Mouse (Mus musculus) heart, embryonic 13.5 days (tissue): Measurements from ENCODE around the gene Mrgprg. TPM values are rescaled to one million over a fixed set of nuclear protein-coding genes. Genes with fewer than 3 reads are reported as not detected.

Experiments
- ATAC-seq: fragments of 200-750 bp; cut with Nextera tagmentation; 2 replicates; pipeline ENCODE4 v1.8.0; 2017; ENCODE audit warnings: moderate TSS enrichment; ENCODE audit not compliant: insufficient number of reproducible peaks, low FRiP score, low TSS enrichment; ENCODE audit errors: extremely low read depth
- H3K27ac ChIP-seq: fragments of 300-500 bp; sonication (generic); replicated peaks from 2 replicates; pipeline ENCODE4 v1.5.1; 2015; ENCODE audit warnings: moderate library complexity, mild to moderate bottlenecking, inconsistent platforms
- H3K27me3 ChIP-seq: fragments of 300-500 bp; sonication (generic); replicated peaks from 2 replicates; pipeline ENCODE4 v1.6.1; 2015; ENCODE audit warnings: mild to moderate bottlenecking, inconsistent platforms
- H3K36me3 ChIP-seq: fragments of 300-500 bp; sonication (generic); 2 replicates; pipeline ENCODE4 v1.6.1; 2015; ENCODE audit warnings: mild to moderate bottlenecking, inconsistent platforms
- H3K4me1 ChIP-seq: fragments of 300-500 bp; sonication (generic); 2 replicates; pipeline ENCODE4 v1.6.1; 2015; ENCODE audit warnings: inconsistent platforms
- H3K4me2 ChIP-seq: fragments of 300-500 bp; sonication (generic); 2 replicates; pipeline ENCODE4 v1.6.1; 2015; ENCODE audit warnings: inconsistent platforms, mild to moderate bottlenecking, moderate library complexity
- H3K4me3 ChIP-seq: fragments of 300-500 bp; sonication (generic); 2 replicates; pipeline ENCODE4 v1.5.1; 2015; ENCODE audit warnings: moderate library complexity, mild to moderate bottlenecking, inconsistent platforms
- H3K9ac ChIP-seq: fragments of 300-500 bp; sonication (generic); 2 replicates; pipeline ENCODE4 v1.6.1; 2015; ENCODE audit warnings: inconsistent platforms, mild to moderate bottlenecking, moderate library complexity
- H3K9me3 ChIP-seq: fragments of 300-500 bp; sonication (generic); 2 replicates; pipeline ENCODE4 v1.6.1; 2016; ENCODE audit warnings: inconsistent platforms
- WGBS: fragments of 180-500 bp; shearing (Covaris S2); methylation state at CpG from one replicate; pipeline ENCODE4 v1.1.7; 2015; ENCODE audit warnings: mixed read lengths; 5-methylcytosine and 5-hydroxymethylcytosine counted together
- polyA plus RNA-seq: library from polyadenylated mRNA; unstranded; fragments of >200 nt; fragmentation: Nextera tagmentation; extraction: Ambion mirVana; gene quantifications from 2 replicates; pipeline ENCODE4 v1.2.1, GENCODE M21; 2015

Mrgprg gene
- polyA plus RNA-seq, 1 experiment from 2014 or later = not detected

DNA sequence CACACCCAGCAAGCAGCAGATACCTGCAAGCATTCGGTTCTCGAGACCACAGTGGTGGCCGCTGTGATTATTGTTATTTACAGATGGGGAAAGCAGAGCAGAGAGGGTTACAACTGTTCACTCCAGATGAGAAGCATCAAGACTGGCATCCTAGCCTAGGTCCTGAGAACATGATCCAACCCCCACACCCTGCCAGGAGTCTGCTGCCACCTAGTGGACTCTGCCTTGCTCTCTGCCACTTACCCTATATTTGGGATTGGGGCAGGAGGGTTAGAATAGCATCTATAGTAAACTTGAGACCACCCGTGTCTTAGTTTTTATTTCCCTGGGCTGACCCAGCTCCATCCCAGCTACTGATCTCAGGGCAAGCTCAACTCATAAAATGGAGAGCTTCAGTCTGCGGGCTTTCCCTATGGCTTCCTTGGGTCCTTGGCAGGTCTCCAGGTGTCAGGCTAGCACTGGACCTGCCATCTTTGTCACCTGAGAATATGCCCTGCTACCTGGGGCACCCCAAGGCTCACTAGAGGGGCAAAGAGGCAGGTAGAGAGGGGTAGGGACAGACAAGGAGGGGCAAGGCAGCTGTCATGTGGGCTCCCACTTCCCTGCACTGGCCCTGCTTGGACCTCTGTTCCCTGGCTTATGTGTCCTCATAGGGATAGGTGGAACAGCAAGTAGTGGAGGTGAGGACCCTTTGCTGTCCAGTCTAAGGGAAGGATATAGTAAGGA lies 12.6 kb downstream of the Mrgprg start:
- Histone ChIP-seq H3K9ac (no peak overlapping the region), H3K4me3 (no peak overlapping the region), H3K4me2 (no peak overlapping the region), H3K27ac (no peak overlapping the region), H3K9me3 (no peaks in the 10 kb centered on the region), H3K36me3 (no peaks in the 10 kb centered on the region), H3K27me3 (peaks cover 65% of the 10 kb centered on the region), H3K4me1 (peaks cover 30% of the 10 kb centered on the region)
- ATAC-seq = no peak
- WGBS = 39% methylated on average over 5 of the region's 5 CpGs

GRCm38 (mm10) chr7:143752606-143753005 lies 14.2 kb downstream of the Mrgprg start:
- 62% methylated on average over 3 of the region's 3 CpGs for WGBS

GRCm38 (mm10) chr7:143752056-143752455 lies 14.7 kb downstream of the Mrgprg start:
- no peak for ATAC-seq
- Histone ChIP-seq H3K27ac (no peak overlapping the region), H3K36me3 (no peaks in the 10 kb centered on the region), H3K9me3 (no peaks in the 10 kb centered on the region), H3K9ac (no peak overlapping the region), H3K4me1 (peaks cover 35% of the 10 kb centered on the region), H3K27me3 (peaks cover 47% of the 10 kb centered on the region), H3K4me3 (no peak overlapping the region), H3K4me2 (no peak overlapping the region)
- 32% methylated on average over 4 of the region's 4 CpGs for WGBS

More at GRCm38 (mm10) chr7:143752606-143753005, 14.2 kb downstream of the Mrgprg start:
- Histone ChIP-seq H3K36me3 (no peaks in the 10 kb centered on the region), H3K9me3 (no peaks in the 10 kb centered on the region), H3K27ac (no peak overlapping the region), H3K4me1 (peaks cover 38% of the 10 kb centered on the region), H3K9ac (no peak overlapping the region), H3K27me3 (peaks cover 49% of the 10 kb centered on the region), H3K4me2 (no peak overlapping the region), H3K4me3 (no peak overlapping the region)
- ATAC-seq = no peak

DNA sequence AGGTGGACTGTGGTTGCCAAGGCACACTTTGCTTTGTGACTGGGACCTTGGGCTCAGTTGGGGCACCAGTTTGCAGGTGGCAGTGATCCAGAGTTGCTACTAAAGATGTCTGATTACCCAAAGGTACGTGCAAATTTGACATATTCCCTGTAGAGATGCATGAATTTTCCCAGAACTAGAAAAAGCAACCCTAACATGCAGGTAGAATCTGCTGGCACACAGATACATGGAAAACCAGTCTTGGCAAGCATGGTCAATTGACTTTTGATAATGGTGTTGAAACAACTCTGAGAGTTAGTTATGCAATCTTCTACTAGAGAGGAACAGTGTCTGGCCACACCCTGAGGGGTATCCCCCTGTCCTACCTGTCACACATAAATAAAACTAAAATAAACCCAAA lies 15.4 kb downstream of the Mrgprg start:
- Histone ChIP-seq H3K4me2 (no peak overlapping the region), H3K9me3 (no peaks in the 10 kb centered on the region), H3K27me3 (peaks cover 44% of the 10 kb centered on the region), H3K4me3 (no peak overlapping the region), H3K27ac (no peak overlapping the region), H3K9ac (no peak overlapping the region), H3K36me3 (no peaks in the 10 kb centered on the region), H3K4me1 (peaks cover 29% of the 10 kb centered on the region)
- 76% methylated on average over 1 of the region's 1 CpGs for WGBS
- no peak for ATAC-seq

DNA sequence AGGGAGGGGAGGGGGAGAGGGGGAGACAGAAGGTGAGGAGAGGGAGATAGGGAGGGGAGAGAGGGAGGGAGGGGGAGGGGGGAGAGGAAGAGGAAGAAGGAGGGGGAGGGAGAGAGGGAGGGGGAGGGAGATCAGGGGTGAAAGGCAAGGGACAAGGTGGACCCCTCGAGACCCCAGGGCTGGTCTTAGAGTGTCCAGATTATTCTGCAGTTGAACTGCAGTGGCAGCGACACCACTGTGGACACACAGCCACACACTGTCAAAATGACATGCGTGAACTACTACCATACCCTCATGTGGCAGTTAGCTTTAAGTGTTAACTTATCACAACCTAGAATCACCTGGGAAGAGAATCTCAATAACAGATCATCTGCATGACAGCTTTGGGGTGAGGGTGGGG lies 17.7 kb downstream of the Mrgprg start:
- Histone ChIP-seq H3K27me3 (peaks cover 22% of the 10 kb centered on the region; the same call in 1 of the 2 replicates), H3K4me1 (peaks cover 27% of the 10 kb centered on the region), H3K27ac (no peak overlapping the region), H3K36me3 (no peaks in the 10 kb centered on the region), H3K9ac (no peak overlapping the region), H3K4me3 (no peak overlapping the region), H3K9me3 (no peaks in the 10 kb centered on the region), H3K4me2 (no peak overlapping the region)
- WGBS = 51% methylated on average over 3 of the region's 3 CpGs
- ATAC-seq = no peak

- WGBS = 3% methylated on average over 16 of the region's 16 CpGs
- Histone ChIP-seq H3K4me1 (peaks cover 26% of the 10 kb centered on the region), H3K27me3 (peaks cover 24% of the 10 kb centered on the region; the same call in 1 of the 2 replicates), H3K9me3 (no peaks in the 10 kb centered on the region), H3K4me3 (peak overlapping the region; percentile 31), H3K27ac (no peak overlapping the region; the same call in 1 of the 2 replicates), H3K36me3 (no peaks in the 10 kb centered on the region), H3K9ac (peak overlapping the region; percentile 72), H3K4me2 (peak overlapping the region; percentile 66)
- ATAC-seq = peak; percentile 60; the same call in 1 of the 2 replicates
Measured at GRCm38 (mm10) chr7:143748041-143748868, 18.5 kb downstream of the Mrgprg start.

DNA sequence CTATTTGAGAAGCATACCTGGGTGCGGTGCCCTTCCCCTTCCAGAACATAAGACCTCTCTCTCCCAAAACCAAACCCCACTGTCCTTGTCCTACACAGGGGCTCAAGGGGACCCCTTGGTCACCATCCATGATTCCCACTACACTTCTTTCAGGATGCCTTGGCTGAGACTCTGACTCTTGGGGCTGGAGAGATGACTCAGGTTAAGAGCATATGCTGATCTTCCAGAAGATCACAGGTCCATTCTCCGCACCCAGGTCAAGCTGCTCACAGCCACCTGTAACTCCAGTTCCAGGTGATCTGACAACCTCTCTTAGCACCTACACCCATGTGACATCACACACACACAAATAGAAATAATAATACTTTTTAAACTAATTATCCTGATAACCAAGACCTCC lies 26.1 kb downstream of the Mrgprg start:
- H3K9ac ChIP-seq = peak overlapping the region; percentile 92
- peaks cover 26% of the 10 kb centered on the region; the same call in 1 of the 2 replicates for H3K27me3 ChIP-seq
- WGBS = 9% methylated on average over 2 of the region's 2 CpGs
- no peak for ATAC-seq
- H3K4me1 ChIP-seq = peaks cover 42% of the 10 kb centered on the region
- H3K4me3 ChIP-seq = peak overlapping the region; percentile 68
- peaks cover 4% of the 10 kb centered on the region; the same call in 1 of the 2 replicates for H3K36me3 ChIP-seq
- no peaks in the 10 kb centered on the region for H3K9me3 ChIP-seq
- peak overlapping the region; percentile 87 for H3K4me2 ChIP-seq
- H3K27ac ChIP-seq = no peak overlapping the region; the same call in 1 of the 2 replicates

DNA sequence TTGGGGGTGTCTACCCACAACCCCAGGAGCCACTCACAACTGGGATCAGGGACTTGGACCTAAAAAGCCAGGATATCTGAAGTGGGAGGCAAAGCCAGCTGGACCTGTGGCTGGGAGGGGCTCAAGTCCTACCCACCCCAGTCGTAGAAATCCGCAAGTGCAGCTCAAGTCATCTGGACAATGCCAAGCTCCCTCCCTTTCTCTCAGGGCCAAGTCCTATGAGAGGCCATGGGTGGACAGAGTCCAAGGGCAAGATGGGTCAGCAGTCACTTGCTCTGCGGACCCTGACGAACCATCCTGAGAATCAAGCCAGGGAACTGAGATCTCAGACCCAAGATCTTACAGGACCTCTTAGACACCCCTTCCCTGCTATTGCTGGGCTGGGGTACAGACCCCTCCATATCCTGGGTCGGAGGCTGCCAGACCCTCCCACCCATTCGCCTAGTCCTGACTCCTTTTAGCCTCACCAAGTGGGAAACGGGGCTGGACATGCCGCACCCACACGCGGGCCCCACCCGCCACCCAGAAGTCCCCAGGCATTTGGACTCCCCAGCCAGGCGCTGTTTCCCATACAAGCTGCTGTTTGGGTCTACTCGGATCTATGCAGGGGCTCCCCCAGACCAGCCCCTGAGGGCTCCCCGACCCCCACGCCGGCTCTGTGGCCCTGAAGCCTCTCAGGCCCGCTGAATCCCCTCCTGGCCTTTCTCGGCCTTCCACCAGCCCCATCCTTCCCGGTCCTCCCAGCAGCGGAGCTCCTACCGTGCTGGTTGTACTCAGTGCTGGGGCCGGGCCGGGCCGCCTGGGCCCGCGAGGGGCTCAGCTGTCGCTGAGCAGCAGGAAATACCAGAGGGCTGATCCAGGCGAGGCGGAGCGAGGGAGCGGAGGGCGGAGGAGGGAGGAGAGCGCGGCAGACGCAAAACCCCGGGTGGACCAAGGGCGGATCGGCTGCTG lies 27.0 kb downstream of the Mrgprg start:
- no peaks in the 10 kb centered on the region for H3K9me3 ChIP-seq
- H3K36me3 ChIP-seq = peaks cover 12% of the 10 kb centered on the region
- peaks cover 26% of the 10 kb centered on the region; the same call in 1 of the 2 replicates for H3K27me3 ChIP-seq
- peak overlapping the region; percentile 68 for H3K4me3 ChIP-seq
- H3K4me1 ChIP-seq = peaks cover 42% of the 10 kb centered on the region
- peak; percentile 51; the same call in 1 of the 2 replicates for ATAC-seq
- H3K27ac ChIP-seq = peak overlapping the region; percentile 84
- peak overlapping the region; percentile 92 for H3K9ac ChIP-seq
- 2% methylated on average over 38 of the region's 38 CpGs for WGBS
- H3K4me2 ChIP-seq = peak overlapping the region; percentile 87

DNA sequence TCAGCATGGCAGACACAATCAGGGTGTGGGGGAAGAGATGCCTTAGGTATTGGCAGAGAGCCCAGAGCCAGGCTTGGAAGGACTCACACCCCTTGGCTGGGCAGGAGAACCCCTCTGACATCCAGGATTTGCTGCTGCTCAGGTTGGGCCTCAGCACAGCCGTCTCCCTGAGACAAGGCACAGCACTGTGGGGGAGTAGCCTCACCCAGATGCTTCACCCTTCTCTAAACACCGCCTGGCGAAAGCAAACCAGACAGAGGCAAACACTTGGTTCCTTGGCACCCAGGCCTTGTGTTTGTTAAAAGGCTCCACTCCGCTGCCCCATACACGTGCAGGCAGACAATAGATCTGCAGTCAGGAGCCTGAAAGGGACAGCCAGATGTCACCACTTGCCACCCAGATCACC lies 28.2 kb downstream of the Mrgprg start:
- 0 out of 2 replicates have a peak, but pooled peaks have one; percentile 16 for ATAC-seq
- Histone ChIP-seq H3K4me1 (peaks cover 47% of the 10 kb centered on the region), H3K36me3 (peaks cover 24% of the 10 kb centered on the region), H3K27ac (peak overlapping the region; percentile 84), H3K9ac (peak overlapping the region; percentile 92), H3K9me3 (no peaks in the 10 kb centered on the region), H3K27me3 (peaks cover 26% of the 10 kb centered on the region; the same call in 1 of the 2 replicates), H3K4me3 (peak overlapping the region; percentile 68), H3K4me2 (peak overlapping the region; percentile 87)
- 8% methylated on average over 5 of the region's 5 CpGs for WGBS

GRCm38 (mm10) chr7:143738194-143738593 lies 28.6 kb downstream of the Mrgprg start:
- 48% methylated on average over 6 of the region's 6 CpGs for WGBS
- ATAC-seq = no peak

More at GRCm38 (mm10) chr7:143738194-143738593, 28.6 kb downstream of the Mrgprg start:
- Histone ChIP-seq H3K9ac (peak overlapping the region; percentile 92), H3K36me3 (peaks cover 26% of the 10 kb centered on the region), H3K9me3 (no peaks in the 10 kb centered on the region), H3K4me1 (peaks cover 50% of the 10 kb centered on the region), H3K27me3 (peaks cover 23% of the 10 kb centered on the region; the same call in 1 of the 2 replicates), H3K4me3 (peak overlapping the region; percentile 68), H3K27ac (peak overlapping the region; percentile 84), H3K4me2 (peak overlapping the region; percentile 87)
